Mouse (Mus musculus): ENCODE measurements around the gene Tal1.

Gene Tal1

DNA sequence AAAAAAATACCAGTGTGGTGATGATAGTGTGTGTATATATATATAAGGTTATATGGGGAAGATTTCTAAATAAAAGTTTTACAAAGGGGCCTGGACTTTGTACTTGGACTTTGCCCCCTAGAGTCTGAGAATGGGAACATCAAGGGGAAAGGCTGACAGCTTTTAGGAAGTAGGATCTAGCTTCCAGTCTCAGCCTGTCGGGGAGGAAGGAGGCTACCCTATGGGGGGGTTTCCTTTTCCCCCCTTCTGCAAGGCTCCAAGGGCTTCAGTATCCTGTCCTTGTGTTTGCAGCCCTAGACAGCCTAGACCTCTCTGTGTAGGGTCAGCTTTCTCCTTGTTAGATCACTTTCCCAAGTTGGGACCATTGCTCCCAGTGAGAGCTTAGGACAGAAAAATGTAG is 15.4 kb downstream of the Tal1 start:
- DNase-seq (ENCODE audit: low spot score): no peak

DNA sequence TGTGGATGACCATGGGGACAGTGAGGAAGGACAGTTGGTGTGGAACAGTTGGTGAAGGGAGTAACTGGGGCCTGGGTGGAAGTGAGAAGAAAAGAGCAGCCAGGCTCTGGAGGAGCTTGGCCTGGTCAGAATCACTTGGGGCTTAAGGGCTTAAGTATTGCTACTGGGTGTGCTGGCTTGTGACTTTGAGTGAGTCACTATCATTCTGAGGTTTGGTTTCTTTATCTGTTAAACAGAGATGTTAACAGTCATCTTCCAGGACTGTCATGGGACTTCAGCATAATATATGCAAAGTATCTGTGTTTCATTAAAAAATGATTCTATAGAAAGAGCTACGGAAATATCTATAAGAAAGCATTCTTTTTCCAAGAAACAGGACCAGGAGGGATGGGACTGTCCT is 18.6 kb downstream of the Tal1 start:
- DNase-seq (ENCODE audit: low spot score): no peak

DNA sequence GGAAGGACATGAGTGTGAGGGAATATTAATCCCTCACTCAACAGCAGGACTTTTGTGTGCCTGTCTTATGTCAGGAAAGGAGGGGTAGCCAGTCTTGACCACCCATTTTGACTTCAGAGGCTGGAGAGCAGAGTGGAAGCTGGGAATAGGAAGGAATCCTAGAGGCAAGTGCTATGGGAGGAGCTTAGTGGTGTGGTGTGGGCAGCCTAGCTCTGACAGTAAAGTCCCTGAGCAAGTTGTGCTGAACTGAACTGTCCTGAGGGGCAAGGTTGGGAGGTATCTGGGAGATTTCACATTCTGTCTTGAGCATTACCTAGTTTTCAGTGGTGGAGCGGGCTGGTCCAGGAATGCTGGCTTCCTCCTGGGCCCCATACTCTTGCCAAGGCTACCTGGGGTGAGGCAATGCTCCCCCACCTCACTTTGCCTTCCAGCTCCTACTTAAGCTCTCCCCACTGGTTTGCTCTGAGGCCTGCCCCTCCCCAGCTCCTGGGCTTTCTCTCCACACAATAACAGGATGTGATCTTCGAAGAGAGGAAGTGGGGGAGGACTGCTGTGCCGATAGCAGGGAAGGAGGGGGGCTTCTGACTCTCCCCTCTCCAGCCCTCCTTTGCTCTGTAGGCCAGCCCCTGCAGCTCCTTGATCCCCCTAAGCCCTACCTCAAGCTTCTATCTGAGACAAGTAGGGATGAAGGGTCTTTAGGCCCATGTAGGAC is 19.1 kb downstream of the Tal1 start:
- no peak for DNase-seq (ENCODE audit: low spot score)

DNA sequence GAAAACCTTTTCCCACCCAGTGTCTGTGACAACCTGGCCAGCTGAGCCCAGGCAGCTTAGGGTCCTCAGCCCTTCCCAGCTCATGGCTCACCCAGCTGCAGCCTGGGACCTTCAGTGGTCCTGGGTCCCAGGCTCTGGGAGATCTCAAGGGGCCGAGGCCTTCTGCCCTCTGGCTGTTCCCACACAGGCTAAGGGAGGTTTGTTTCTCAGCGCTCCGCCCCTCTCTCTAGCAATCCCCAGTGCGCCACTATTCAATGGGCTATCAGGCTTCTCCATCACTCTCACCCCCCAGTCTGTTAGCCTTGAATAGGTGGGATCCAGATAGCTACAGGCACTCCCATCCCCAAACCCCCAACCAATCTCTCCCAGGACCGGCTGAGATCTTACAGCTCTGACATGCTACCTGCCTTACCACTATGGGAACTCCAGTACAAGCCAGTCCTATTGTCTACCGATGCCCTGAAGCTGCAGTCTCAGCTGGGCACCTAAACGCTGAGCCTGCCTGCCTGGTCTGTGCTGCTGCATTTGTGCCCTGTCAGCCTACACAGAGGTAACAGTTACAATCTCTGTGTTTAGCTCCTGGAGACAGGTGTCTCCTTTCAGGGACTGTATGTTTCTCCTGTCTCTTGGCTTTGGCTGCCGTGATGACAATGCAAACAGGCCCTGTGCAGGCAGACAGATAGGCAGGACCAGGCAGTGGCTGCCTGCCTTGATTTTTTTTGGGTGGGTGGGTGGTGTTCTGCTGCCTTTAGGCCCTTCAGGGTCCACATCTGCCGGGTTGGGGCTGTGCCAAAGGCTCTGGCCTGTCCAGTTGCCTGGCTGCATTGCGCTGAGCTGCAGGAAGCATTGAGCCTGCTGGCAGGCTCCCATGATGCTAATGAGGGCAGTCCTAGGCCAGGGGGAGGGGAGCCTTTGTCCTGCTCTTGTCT is 22.9 kb downstream of the Tal1 start:
- peak; percentile 79 for DNase-seq (ENCODE audit: low spot score)

DNA sequence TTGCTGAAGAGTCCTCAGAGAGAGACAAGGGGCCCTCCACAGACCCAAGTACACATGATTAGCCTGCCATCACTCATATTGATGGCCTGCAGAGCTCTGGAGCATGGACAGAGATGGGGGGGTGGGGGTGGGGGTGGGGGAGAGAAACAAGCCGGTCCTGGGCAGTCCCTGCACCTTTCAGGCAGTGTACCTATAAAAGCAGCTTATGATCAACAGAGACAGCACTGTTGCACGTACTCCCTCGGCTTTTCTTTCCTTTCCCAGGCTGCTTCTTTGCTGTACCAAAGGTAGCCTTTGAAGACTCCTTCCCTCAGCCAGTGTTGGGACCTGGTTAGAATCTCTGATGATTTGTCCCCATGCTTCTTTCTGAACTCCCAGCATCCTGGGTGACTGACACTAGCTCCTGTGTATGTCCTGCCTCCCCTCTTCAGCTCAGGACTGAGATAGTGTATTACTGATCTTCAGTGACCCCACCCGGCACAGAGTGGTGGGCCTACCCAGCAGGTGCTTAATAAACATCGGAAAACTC is 23.7 kb downstream of the Tal1 start:
- DNase-seq (ENCODE audit: low spot score): no peak

DNA sequence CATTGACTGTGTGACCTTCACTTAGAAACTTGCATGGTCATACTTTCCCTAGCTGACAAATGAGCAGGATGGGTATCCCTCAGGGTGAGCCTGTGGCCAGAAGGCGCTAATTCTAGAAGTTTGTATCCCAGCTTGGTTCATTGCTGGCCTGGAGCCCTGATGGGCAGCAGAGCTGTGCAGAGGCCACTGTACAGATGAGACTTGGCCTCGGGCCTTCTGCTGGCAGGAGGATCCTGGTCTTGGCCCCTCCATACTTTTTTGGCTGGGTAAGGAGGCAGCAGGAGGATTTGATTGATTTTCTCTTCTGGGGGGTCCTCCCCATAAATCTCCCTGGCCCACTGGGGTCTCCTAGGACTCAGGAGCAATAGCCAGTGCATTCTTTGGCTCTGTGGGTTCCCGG is 26.8 kb downstream of the Tal1 start:
- no peak for DNase-seq (ENCODE audit: low spot score)

DNA sequence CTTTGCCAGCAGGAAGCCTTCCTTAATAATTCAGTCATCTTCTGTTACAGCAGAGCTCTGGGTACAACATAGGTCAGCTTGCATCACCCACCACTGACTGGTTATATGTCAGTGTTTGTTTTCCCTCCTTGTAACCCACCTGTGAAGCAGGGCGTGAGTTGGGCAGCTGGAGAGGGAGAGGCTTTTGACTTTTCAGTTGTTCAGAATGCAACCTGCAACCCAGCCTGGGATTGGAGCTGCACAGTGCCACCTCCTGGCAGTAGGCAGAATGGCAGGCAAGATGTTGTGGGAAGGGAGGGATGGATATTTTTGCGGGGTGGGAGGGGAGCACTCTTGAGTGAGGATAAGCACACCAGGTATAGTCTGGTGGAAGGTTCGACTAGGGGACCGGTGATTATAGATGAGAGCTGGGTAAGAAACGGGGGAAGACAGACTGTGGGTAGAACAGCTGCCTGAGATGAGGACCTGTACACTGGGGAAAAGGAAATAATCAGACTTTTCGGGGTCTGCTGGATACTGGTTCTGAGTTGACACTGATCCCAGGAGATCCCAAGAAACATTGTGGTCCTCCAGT is 29.4 kb downstream of the Tal1 start:
- peak; percentile 84 for DNase-seq (ENCODE audit: low spot score)

DNA sequence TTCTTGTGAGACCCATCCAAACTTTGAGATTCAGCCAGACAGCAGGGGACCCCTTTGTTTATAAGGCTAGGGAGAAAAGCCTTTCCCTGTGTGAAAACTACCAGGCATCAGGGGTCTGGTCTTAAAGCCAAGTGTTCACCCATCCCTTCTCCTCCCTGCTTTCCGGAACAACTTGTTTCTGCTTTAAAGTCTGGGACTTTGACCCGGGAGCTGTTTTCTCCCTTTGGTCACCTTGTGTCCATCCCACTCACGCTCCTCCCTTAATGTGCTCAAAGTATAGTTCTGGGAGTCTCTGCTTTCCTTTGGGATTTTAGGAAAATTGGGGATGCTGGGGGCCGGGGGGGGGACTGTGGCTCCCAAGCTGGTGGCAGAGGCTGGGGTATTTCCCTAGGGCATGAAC is 30.0 kb downstream of the Tal1 start:
- no peak for DNase-seq (ENCODE audit: low spot score)

DNA sequence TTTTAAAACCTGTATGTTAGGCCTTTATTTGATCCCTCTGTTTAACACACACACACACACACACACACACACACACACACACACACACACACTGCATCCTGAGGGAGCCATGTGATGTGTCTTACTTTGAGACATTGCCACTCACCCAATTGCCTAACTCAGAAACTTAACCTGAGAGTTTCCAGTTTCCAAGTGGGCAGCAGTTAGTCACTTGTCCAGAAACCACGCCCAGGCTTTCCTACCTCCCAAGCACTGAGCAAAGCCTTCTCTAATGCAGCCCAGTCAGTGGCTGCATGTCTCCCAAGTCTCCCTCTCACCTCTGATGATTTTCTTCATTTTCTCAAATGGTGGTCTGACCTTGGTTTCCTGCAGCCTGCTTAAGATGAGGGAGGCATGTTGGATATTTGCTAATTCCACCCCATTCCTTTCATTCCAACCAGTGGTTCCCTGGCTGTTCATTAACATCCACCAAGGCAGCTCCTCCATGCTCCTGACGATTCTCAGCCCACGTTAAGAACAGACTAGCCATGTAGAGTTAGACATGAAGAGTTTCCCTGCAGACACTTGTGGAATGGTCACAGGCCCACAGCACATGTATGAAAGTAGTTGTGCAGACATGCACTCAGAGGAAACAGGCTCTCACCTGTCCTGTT is 30.7 kb downstream of the Tal1 start:
- DNase-seq (ENCODE audit: low spot score): no peak

DNA sequence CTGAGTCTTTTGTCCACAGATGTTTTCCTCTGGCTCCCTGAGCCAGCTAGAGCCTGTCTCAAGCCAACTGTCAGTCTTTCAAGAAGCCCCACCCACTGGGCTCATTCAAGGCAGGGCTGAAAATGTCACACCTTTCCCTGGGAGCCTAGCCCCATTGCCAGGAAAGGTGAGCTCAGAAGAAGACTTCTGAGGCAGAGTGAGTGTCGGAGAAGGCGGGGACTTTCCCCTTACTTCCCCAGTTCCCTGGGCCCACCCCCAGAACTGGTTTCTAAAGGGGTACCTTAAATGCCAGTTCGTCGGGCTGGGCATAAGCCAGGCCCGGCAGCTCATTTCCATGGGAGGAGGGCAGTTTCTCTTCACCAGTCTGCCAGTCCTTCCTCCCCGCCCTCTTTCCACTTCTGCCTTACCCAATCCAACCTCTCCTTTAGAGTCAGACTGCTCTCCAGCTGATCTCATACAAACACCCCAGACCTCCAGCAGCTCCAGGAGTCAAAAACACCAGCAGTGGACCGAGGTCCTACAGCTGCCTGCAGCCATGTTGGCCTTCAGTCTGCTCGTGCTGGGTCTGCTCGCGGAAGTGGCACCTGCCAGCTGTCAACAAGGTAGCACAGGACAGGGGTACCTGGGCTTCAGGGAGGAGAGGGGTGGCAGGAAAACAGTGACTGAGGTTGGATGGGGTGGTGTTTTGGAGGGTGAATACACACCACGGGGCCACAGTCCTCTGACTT is 32.5 kb downstream of the Tal1 start, which contains the start of gene Pdzk1ip1:
TSS of gene Pdzk1ip1 (plus strand) at position 98 of the 728 bp plus-strand sequence.
- no peak for DNase-seq (ENCODE audit: low spot score)

DNA sequence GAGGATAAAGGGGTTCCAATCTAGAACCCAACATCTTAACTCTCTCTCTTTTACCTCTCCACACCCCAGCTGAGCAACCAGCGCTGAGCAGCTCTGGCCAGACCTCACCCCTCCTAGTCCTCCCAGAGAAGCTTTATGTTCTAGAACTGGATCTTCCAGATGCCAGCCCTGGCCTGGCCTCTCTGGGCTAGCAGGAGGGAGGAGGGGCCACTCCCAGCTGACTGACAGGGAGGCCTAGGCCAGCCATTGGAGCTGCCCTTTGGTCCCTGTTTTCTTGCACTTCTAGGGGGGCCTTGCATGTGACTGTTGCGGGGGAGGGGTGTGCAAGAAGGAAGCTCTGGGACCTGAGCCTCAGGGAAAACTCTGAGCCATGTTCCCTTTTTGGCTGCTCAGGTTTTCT is 34.4 kb downstream of the Tal1 start:
- DNase-seq (ENCODE audit: low spot score): no peak

DNA sequence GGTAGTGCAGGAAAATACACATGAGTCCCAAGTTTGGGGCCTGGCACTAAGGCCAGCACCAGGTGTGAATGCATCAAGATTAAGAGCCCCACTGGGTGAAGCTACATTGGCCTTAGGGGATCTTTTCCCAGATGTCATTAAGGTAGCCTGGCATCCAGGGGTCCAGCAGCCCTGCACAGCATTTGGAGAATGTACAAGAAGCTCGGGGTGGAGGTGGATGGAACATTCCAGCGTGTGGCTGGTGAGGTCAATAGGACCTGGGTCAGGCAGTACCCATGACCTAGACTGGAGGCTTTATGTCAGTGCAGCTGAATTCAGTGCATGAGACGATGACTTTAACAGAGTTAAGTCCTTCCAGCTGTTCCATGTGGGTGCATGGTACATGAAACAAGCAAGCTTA is 35.6 kb downstream of the Tal1 start:
- DNase-seq (ENCODE audit: low spot score): no peak

DNA sequence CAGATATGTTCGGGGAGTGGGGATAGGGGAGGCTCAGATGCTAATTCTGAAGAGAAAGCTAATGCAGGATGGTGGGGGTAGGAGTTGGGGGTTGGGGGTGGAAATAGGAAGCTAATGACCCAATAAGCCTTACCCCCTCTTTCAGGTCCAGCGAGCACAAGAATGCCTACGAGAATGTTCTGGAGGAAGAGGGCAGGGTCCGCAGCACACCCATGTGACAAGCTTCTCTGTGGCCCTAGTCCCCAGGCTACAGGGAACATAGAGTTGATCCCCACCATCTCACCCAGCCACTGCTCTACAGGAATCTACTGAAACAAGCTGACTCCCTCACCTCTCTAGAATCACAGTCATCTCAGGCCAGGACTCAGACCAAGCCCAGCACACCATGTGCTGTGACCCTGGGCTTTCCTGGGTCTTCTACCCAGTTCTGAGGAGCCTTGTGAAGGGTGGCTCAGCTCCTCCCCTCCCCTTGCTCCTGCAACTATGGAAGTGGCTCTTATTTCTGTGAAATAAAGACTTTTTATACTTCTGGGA is 37.2 kb downstream of the Tal1 start:
- DNase-seq (ENCODE audit: low spot score): no peak

DNA sequence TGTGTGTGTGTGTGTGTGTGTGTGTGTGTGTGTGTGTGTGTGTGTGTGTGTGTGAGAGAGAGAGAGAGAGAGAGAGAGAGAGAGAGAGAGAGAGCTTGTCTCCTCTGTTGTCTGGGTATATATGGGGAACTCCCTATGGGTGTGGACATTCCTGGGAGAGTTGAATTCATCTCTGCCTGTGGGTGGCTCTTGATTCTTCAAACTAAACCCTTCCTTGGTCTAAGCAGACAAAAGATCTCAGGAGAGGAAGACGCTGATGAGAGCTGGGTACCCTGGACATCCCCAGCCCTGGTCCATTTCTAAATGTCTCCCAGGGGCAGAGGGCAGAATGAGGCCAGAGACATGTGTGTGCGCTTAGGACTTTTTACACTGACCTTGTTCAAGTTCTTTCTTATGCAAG is 37.8 kb downstream of the Tal1 start:
- no peak for DNase-seq (ENCODE audit: low spot score)

DNA sequence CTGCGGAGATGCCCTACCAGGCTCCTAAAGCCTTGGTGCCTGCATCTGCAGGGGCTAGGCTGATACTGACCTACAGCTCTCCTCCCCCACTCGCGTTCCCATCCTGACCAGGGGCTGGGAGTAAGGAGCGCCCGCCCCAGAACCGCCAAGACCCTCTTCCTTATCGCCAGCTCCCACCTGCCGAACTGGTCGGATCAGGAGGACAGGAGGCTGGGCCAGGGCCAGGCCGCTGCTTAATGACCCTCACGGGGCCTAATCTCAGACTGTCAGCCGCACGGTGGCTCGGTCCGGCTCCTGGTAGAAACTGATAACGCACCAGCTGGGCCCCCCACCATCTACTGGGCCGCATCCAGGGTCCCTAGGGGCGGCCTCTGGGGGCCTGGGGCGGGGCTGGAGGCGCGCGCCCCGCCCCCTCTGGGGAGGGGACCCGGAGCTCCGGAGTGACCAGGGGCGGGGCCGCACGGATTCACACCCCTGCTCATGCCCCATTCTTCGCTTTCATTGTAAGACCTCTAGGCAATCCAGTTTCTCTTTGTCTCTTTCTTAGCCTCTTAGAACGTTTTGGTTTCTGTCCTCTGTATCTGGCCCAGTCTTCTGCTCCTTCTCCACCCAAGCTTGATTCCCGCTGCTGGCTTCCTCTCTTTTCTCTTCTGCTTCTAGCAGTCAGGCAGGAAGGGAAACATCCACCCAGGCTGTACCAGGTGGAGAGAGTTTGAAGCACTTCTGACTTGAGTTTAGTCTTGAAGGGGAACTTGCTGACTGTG is 39.6 kb downstream of the Tal1 start:
- peak; percentile 69 for DNase-seq (ENCODE audit: low spot score)

DNA sequence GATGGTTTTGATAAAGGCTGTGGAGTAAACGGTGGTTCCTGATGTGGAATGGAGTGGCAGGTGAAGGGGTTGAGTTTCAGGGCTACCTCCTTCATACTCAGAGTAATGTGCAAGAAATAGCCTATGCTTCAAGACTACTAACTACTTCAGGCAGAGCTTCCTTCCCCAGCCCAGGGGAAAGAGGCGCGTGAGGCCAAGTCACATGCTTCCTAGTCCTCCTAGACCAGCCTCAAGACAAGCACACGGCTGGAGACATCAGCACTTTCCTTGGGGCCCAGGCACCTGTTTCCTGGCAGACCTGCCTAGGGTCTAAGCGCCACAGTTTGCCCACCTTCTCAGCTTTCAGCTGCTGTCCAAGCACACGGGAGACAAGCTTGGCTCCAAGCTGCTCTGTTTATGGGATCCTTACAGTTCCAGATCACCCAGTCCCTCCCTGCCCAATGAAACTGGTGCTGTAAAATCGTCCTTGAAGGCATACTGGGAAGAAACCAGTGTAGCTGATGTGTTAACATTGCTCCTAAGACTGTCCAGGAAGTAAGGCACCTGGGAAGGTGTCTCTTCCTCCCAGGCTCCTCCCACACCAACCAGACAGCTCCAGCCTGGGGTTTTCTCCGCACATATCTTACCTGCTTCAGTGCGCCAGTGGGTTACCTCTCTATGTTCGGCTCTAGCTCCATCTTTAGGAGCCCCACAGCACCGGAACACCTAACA is 40.4 kb downstream of the Tal1 start:
- DNase-seq (ENCODE audit: low spot score): no peak

DNA sequence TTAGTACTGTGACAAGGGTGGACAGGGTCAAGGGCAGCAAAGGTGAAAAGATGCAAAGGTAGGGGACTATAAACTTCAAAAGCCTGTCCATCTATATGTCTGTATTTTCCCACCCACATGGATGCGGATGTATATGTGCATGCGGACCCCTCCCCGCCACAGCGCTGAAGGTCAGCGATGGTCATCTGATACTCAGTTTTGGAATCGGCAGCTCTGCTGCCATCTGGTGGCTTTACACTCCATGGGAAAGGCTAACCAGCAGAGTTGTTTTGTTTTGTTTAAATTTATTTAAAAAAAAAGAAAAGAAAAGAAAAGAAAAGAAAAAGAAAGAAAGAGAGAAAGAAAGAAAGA is 40.9 kb downstream of the Tal1 start:
- DNase-seq (ENCODE audit: low spot score): peak; percentile 73

DNA sequence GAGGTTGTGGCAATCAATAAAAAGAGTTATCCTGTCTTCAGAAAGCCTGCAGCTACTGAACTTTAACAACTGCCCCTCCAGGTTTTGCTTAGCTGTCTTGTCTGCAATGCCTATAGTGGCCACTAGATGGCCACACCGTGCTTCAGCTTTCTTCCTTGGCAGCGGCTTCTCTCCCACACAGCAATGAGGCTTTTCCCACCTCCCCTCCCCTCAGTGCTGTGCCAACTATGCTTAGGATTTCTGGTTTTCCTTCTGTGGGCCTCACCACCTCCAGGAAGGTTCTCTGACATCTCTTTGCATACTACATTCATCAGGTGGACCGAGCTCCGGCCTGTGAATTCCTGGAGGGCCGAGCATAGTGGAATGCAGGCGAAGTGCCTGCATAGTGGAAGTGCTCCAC is 45.5 kb downstream of the Tal1 start:
- peak; percentile 84 for DNase-seq (ENCODE audit: low spot score)

DNA sequence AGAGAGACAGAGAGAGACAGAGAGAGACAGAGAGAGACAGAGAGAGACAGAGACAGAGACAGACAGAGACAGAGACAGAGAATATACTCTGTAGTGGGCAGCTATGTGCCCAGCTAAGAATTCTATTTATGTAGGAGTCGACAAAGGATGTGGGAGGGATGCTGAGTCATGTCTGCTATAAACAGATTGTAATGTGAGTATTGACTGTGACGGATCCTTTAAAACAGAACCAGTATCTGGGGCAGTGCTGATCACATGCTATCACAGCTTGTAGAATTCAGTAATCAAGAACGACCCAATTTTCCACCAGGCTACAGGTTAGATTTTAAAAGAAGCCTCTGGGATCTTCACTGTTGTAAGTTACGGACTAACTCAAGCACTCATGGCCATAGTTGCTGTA is 47.3 kb downstream of the Tal1 start:
- no peak for DNase-seq (ENCODE audit: low spot score)

DNA sequence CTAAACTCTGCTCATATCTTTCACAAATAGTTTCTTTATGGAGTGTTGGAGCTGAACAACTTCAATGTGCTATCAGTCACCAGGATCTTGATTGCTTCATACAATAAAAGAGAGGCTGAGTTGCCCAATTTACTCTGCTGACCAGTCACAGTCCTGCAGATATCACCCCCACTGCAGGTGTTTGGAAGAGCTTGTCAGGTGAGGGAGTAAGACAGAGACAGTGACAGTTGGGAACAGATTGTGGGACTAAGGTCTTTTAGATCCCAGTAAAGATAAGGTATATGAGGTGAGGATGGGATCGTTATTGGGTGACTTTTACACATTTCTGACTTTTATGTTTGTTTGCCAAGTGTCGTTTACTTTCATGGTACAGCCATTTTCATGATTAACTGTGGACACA is 54.9 kb downstream of the Tal1 start:
- DNase-seq (ENCODE audit: low spot score): no peak
